Mouse (Mus musculus): Measurements from ENCODE around the gene Larp4b.

Larp4b gene

DNA sequence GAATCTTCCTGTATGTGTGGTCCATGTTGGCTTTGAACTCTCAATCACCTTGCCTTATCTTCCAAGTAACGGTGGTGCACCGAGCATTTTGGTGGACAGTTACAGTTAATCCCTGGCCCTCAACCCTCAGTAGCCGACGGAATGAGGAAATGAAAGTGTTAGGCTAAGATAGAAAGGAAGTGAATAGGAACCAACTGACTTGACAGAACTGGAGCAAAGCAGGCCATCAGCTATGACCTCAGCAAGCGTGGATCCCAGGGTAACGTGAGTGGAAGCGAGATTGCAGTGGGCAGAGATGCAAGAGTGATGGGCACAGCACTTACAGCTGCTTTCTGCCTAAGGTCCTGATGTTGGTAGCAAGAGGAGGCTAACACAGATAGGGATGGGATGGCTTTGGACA, 31.5 kb downstream of the Larp4b start:
- DNase-seq = no peak

DNA sequence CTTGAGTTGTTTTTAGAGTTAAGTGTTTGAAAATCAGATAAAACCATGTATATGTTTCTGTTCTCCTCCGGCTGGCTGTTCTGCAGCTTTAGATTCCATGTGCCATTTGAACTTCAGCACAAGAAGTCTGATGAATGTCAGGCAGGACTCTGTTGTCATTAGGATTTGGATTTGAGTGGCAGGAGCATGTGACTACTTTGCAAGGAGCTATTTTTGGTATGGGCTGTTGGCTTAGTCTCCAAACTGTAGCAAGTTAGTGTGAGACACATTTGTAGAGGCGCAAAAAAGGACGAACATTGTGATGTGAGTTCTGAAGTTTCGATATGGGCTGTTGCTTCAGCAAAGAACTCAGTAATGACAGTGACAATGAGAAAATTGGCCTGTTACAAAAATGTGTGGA, 34.0 kb downstream of the Larp4b start:
- DNase-seq = no peak

DNA sequence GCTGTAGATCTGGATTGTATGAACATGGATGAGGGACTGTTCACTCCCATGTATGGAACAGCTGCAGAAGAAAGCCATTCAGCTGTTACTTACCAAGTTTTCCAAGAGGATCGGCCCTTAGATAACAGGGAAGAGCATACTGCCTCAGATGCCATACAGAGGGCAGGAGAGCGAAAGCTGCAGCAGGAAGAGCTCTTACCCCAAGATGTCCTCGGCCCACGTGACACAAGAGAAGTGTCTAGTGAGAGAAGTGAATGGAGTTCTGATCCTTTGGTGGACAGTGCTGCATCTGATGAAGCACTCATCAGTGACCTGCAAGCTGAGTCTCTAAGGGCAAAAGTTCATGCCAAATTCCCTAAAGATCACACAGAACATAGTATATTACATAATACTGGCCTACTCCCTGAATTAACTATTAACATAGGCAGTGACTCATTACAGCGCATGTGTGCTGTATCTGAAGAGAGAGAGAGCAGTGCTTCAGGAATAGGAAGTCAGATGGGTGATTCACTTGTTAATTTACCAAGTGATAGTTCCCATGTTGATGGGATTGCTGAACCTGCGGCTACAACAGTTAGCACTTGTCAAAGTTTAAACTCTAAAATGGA, 35.1 kb downstream of the Larp4b start:
- DNase-seq = peak; percentile 20

DNA sequence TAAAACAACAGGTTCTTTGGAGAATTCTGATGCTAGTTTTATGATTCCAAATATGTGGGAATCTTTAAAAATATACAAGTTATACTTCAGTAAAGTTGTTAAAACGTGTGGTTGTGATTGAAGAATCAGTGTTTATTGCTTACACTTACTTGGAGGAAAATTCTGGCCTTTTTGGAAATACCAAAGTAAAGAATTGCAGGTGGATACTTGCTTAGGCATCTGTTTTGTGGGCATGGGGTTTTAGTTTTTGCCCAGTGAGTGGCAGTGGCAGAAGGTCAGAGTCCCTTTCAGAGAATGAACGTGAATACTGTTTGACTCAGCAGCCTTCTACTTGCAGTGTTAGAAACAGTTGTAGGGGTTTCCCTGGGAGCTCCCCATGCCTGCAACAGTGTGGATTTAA, 40.7 kb downstream of the Larp4b start:
- DNase-seq = no peak

DNA sequence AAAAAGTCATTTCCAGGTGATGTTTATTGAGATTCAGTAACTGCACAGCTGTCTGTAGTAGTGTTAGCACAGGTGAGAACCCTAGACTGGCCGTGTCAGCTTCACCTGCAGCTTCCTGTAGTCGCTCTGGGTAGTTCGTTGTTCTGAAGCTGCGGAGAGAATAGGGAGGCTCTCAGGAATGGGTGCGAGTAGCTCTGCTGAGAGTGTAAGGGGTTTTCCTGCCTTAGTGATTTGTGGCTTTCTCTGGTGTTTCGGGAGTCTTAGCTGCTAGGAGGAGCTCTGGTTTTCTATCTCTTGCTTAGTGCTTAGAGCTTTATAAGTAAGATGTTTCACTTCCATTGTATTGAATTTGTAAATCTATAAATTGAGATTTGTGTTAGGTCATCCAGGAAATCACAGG, 42.4 kb downstream of the Larp4b start:
- no peak for DNase-seq

DNA sequence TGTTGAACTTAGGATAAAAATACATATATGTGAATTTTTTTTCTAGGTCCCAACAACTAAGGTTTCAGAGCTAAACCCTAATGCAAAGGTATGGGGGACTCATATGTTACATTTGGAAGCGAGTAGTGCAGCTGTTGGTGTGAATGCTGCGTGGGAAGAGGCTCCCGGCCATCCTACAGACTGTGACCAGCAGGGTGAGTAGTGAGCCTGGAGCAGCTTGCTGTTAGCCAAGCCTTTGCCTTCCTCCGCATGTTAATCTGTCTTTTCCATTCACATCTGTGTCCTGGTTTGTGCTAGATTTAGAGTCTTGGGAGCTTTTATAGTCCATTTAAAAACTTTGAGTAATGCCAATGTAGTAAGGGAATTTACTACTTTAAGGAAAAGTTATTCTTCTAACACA, 43.1 kb downstream of the Larp4b start:
- DNase-seq = no peak

DNA sequence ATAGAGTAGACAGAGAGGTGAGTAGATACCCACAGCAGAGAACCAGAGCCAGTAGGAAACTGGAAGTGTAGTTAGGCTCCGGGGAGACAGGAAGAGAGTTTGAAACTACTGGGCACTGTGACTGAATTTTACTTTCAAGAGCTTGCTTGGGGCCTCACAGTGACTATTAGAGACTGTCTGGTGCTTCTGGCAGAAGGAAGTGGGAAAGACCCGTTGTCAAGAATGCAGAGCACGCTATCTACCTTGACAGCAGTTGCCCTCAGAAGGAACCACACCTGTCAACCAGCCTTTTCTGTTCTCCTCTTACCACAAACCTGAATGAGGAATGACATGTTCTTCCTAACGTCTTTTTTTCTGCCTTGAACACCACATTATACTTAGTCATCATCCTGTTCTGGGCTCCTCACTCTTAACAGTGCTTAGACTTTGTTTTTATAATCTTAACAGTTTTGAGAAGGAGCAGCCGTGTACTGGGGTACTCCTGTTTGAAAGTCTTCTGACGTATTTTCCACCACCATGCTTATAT, 45.8 kb downstream of the Larp4b start:
- no peak for DNase-seq

DNA sequence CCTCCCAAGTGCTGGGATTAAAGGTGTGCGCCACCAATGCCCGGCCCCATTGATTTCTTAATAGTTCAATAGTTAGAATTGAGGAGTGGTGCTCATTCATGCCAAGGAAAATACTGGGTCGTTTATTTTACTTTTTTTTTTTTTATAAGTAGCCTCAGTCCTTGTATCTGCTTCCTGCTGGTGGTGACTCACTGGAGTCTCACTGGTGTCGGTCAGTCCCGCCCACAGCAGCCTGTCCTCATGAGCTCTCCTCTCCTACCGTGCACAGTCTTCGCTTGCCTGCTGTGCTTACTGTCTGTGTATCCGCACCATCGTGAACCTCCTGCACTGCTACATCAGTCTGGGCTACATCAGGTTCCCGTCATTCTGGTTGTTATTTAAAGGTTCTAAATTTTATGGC, 46.5 kb downstream of the Larp4b start:
- peak; percentile 52 for DNase-seq

DNA sequence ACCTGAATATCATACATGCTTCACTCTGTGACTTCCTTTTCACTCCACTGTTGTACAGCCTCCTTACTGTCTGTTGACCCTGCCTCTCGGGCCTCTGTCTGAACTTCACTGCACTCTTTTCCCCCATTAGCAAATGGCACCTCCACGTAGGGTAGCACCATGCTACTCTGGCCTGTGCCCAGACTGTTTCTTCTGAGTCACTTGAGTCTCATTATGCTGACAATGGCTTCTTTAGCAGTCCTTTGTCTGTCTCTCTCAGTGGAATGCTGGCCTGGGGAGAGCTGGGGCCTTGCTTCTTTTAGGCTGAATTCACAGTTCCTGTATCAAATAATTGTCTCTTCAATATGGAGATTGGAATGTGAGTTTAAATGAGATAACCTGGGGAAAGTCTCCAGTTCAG, 48.7 kb downstream of the Larp4b start:
- no peak for DNase-seq

DNA sequence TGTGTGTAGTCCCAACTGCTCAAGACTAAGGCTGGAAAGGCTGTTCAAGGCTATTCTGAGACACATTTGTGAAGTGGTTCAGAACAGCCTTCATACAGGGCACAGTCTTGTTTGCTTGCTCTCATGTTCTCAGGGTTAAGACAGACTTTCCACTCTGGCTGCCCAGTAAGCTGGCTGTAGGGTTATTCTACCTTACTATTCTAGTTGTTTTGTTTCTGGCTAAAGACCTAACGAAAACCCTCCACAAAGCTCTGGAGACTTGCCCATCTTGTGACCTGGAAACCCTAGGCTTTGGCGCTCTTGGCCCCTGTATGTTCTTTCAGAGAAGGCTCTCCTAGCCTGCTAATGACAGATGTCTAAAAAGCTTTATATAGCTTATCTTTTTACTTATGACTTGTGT, 55.1 kb downstream of the Larp4b start:
- no peak for DNase-seq

DNA sequence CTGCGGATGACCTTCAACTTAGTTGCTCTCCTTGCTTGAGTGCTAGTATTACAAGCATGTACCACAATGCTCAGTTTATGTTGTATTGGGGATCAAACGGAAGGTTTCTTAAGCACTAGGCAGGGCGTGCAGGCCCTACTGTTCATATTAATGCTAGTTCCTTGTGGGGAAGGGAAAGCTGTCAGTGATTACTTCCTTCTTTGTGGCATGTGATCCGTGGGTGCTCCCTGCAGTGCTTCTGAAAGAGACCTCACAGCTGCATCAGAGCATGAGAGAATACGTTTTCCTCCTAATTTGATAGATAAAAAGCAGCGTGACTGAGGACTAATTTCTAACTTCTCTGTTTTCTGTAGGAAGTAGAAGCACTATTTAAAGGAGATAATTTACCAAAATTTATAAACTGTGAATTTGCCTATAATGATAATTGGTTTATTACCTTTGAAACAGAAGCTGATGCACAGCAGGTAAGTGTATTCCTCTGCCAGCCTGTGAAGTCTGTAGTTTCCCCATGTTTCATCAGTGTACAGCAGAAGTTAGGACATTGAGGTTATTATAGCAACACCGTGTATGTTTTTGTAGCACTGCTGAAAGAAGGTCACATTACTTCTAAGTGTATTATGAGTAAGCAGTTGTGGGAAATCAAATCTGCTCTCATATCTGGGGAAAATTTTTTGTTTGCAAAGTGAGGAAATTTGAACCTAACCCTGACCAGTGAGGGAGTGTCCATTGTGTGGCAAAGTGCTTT, 56.0 kb downstream of the Larp4b start:
- peak; percentile 40 for DNase-seq

DNA sequence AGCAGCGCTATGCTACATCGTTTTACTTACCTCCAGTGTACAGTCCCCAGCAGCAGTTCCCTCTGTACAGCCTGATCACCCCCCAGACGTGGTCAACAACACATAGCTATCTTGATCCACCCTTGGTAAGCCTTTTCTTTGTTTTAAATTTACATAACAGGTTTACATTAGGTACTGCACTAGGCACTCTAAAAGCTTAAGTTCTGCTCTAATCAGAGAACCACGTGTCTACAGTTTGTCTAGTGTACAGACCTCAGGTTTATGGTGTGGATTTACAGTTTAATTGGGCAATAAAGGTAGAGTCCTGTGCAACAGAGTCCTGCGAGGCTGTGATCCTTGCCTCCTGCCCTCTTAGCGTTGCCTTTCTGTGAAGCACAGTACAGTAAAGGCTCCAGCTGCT, 57.4 kb downstream of the Larp4b start:
- no peak for DNase-seq

DNA sequence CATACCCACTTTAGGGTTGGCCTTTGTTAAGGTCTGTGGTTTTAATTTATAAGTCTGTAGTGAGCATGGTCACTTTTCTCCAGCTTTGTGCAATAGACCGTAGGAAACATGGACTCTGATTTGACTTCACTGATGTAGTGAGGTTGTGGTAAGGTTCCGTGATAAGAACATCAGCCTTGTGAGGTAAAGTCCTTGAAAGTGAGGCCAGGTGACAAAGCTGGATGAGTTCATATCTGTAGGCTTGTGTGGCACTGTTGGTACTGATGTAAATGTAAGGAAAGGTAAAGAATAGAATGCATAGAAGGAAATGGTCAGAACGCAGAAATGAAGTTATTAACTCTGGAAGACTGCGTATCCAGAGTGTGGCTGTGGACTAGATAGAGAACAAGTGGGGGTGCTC, 57.9 kb downstream of the Larp4b start:
- DNase-seq = no peak

DNA sequence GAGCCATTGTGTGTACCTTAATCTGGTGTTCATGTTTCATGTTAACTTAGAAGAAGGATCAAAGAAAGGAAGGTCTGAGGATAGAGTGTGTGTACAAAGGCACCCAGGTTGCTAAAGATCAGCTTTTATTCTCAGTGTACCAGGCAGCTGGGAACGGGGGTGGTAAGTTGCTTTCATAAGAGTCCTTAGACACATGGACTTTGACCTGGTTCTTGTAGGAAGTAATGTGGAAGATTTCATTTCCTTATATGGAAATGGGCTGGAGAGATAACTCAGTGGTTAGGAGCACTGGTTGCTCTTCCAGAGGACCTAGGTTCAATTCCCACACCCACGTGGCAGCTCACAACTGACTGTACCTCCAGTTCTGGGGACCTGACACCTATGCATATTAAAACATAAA, 58.6 kb downstream of the Larp4b start:
- peak; percentile 21 for DNase-seq

DNA sequence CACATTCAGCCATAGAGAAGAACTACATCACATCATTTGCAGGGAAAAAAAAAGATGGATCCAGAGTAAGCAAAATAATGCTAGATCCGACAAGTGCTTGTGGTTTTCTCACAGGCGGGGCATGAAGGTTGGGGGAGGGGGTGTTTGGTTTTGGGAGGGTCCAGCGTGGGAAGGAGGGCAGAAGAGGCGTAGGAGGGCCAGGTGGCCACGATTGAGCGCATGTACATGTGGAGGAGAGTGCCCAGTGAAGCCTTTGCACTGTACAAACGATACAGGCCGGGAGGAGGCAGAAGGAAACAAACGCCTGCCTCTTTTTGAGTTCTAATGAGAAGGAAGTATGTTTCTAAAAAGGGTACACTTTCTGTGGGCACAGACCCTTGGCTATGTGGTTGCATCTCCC, 60.1 kb downstream of the Larp4b start:
- DNase-seq = no peak

DNA sequence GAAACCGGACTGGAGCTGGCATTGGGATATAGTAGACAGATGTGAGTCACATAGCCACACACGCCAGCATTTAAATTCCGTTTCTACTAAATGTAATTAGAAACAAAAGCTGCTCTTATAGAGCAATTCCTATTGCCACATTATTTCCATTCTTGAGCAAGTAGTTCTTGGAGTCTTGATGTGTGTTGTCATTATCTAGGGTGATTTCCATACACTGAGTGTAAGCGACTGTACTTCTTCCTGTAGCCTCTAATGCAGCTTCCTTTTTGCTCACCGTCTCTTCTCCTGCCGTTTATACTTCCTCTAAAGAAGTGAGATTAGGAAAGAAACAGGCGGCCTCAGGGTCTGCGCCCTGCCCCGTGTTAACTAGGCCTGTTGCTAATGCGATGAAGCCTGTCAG, 65.6 kb downstream of the Larp4b start:
- no peak for DNase-seq

DNA sequence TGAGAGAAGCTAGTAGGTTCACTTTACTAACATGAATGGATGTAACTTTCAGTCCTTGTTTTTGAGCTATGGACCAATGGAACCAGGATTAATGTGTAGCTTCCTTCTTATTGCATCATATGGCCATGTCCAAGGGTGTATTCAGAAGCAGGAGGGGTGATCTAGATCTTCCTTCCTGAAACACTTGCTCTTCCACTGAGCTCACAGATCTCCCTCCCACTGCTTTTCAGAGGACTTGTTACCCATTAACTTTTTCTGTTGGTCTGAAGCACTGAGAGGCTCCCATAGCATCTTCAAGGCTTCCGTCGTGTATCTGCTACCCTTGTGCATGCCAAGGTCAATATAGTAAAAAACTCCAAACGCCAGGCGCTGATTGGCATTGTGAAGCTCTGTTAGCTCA, 69.2 kb downstream of the Larp4b start:
- no peak for DNase-seq

DNA sequence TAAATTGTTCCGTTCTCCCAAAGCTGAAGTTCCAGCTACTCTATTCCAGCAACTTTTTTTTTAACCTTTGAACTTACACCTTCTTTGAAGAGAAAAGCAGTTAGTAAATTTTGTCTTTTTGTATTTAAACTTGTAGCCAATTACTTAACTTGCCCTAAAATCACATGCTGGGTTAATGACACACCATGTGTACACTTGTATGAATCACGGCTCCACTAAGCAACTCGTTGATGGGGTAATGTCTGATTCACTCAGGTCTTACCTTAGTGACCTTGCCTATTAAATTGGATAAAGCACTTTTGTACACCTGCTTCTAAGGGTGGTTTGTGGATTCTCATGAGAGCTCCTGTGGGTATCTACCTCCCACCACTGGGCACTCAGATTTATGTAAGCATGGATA, 74.2 kb downstream of the Larp4b start:
- DNase-seq = no peak

DNA sequence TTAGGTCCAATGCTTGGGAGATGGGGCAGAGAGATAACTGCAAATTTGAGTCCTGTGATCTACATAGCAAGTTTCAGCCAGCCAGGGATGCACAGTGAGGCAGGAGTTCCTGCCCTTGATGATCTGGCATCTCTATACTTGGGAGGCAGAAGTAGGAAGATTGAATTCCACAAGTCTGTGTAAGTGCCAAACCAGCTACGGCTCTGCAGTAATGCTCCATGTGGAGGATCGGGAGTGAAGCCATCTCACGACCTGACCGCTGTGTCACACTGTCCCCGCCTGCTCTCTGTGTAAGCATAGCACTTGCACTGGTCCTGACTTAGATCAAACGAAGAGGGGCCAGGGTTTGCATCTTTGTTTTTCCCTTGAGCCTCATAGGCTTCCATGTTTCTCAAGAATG, 75.9 kb downstream of the Larp4b start:
- DNase-seq = no peak

DNA sequence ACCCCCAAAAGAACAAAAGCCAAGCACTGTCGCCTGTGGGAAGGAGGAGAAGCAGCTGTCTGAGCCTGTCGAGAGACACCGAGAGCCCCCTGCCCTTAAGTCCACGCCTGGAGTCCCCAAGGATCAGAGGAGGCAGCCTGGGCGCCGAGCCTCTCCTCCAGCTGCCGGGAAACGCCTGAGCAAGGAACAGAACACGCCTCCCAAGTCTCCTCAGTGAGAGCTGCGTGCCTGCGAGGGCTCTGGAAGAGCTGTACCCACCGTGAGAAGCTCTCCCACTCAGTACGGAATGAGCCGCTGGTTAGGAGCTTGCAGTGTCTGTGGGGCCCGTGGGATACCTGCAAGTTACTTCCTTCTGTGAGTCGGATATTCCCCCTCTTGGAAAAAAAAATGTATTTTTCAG, 77.0 kb downstream of the Larp4b start:
- no peak for DNase-seq

DNA sequence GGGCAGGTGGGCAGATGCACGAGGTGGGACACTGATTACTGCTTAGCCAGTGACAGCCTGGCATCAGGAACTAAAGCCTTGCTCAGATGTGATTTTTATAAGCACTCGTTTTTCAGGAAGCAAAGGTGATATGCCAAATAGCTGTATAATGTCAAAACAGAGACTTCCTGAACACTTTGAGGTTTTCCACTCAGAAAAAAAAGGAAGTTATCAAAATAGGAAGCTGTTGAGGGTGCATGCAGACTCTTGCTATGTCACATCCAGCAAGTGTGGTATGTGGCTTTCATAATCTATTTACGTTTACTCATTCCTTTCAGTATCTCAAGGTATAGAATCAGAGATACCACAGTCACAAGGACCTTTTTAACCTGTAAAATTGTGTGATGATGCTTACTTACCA, 79.7 kb downstream of the Larp4b start:
- DNase-seq = no peak

DNA sequence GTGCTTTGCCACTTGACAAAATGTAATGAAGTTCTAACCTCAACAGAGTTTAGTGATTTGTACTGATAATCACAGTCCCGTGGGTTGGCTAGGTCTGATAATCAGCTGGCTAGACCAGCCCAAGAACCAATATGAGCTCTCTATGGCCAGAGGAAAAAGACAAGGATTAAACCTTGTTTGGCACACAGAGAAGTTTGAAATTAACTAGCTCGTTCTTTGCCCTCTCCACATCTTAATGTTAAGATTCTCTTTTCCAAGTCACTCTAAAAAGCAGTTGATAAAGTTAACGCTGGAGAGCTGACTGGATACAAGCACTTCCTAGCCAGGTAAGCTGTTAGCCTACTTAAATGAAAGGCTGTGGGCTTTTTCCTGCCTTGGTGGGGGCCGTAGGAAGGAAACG, 81.5 kb downstream of the Larp4b start:
- no peak for DNase-seq

DNA sequence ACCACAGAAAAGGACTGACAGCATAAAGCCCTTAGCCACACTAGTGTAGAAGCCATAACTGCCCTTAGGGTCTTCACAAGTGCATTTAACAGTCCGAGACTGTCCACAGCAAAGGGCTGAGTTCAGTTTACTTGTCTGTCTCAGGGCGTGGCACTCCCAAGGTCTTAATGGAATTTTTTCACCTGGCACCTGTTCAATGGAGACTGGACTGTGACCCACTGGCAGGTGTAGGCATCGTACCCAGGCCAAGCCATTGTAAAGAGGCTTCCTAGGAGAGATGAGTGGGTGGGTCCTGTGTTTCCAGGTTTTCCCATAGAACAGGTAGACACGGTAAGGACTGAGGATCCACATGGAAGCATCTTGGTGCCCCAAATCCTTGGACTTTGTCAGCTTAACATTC, 84.6 kb downstream of the Larp4b start:
- no peak for DNase-seq

DNA sequence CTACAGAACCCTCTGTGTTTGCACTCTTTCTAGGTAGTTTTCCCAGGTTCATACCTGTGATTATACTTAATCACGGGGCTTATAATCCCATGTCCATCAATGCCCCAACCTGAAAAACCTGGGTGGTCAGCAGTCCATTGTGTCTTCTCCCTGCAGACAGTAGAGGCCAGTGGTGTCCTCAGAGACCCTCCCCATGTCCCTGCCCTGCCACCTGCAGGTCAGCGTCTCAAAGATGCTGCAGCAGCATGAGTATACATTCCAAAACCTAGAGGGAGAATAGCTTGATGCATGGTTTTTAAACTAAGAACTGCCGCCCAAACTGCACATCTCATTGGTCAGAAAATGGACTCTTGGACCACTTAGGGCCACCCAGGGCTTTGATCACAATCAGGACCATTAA, 85.0 kb downstream of the Larp4b start:
- DNase-seq = no peak

DNA sequence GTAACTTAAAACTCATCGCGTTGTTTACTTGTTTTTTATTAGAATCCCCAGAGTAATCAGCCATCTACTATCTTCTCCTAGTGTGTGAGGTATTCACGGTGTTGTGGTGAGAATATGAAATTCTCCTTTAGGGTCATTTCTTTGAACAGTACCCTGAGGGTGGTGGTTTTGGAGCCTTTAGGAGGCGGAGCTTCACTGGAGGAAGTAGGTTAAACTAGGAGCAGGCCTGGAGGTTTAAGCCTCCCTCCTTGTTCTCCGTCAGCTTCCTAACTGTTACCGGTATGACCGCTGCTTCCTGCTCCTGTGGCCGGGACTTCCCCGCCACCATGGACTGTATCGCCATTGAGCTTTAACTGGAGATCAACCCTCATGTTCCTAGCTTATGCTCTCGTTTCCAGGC, 86.5 kb downstream of the Larp4b start:
- DNase-seq = peak; percentile 32

All from lung, postnatal 36 days (tissue).